Mouse (Mus musculus) testis, adult 2 months (tissue): ENCODE results near the gene Stxbp1.

ENCODE experiments used
- CTCF ChIP-seq: fragments of 200-500 bp; IDR thresholded peaks from 2 replicates; pipeline ENCODE4 v1.5.1; 2012; ENCODE audit warnings: low read depth, mild to moderate bottlenecking, inconsistent platforms, low read length, moderate library complexity; ENCODE audit not compliant: control insufficient read depth, insufficient read depth, insufficient replicate concordance
- POLR2A ChIP-seq: fragments of 200-500 bp; IDR thresholded peaks from 2 replicates; pipeline ENCODE4 v1.6.1; 2012; ENCODE audit warnings: low read depth, mild to moderate bottlenecking, inconsistent platforms, low read length, moderate library complexity; ENCODE audit not compliant: control insufficient read depth

DNA sequence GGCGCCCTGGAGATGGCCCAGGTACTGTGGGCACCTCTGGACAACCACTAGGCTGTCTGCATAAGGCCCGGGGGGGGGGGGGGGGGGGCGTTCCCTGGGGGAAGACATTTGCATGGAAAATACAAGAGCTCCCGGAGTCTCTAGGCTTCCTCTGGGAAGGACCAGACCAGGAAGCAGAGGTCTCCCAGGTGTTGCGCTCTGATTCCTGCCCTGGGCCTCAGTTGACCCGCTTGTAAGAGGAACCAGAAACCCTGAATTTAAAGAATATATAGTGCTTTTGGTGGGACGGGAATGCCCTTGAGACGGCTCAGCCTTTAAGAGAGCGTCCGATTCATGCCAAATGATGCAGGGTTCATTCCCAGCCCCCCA is 95.4 kb downstream of the Stxbp1 start:
- TF ChIP-seq POLR2A (no peak), CTCF (no peak)
